Mouse (Mus musculus): ENCODE measurements around the gene Ccdc134. TPM values are rescaled to one million over a fixed set of nuclear protein-coding genes. Genes with fewer than 3 reads are reported as not detected.

Gene Ccdc134
- polyA plus RNA-seq, 1 experiment from 2014 or later = 17.0 TPM

DNA sequence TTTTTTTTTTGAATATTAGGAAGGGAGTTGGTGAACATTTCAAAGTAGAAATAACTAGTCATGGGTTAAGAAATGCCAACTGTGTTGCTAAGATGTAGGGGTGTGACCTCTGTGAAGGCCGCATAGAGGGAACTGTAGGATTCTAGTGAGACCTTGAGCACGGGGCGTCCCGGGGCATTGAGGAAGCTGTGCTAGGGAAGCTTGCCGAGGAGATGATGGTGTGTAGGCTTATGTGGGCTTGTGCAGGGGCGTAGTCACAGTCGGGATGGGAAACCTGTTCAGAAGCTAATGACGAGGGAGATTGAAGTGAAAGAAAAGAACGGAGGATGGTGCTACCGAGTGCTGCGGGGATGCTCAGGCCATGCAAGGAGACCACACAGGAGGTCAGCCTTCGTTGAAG lies 24.3 kb downstream of the Ccdc134 start:
- ATAC-seq (ENCODE audit: low FRiP score) = no peak
- WGBS = 88% methylated on average over 12 of the region's 12 CpGs
- Histone ChIP-seq H3K4me2 (replicated peaks) (no peak overlapping the region), H3K9ac (no peak overlapping the region), H3K36me3 (peaks cover 14% of the 10 kb centered on the region; the same call in 1 of the 2 replicates), H3K4me1 (peaks cover 27% of the 10 kb centered on the region), H3K27me3 (no peaks in the 10 kb centered on the region), H3K9me3 (replicated peaks) (no peaks in the 10 kb centered on the region), H3K4me3 (no peak overlapping the region), H3K27ac (no peak overlapping the region)

DNA sequence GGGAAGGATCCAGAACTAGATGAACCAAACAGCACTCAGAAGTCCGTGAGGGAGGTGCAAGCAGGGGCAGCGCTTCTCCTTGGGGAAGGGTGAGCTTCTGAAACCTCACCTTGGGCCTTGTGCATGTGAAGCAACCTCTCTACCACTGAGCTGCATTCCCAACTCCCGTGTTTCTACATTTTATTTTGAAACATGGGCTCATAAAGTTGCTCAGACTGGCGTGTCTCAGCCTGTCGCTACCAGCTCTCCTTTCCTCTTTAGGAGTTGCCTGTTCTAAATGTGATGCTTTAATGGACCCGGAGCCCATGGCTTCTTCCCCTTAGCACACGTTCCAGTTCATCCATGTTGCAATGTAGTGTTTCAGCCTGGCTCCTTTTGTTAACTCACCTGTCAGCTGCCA lies 24.7 kb downstream of the Ccdc134 start:
- no peak for ATAC-seq (ENCODE audit: low FRiP score)

DNA sequence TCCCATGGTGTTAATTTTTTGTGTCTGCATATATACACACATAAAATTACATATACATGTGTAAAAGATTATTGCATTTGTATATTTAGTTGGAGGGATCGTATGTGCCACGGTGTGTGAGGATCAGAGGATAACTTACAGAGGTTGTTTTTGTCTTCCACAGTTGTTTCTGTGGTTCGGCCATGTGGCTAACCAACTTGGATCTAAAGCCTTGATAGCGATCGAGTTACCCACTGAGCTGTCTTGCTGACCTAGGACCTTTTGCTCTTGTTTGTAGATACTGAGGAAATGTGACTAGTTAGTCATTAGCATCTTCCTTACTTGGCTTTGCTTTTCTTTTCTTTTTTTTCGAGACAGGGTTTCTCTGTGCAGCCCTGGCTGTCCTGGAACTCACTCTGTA lies 28.6 kb downstream of the Ccdc134 start:
- Histone ChIP-seq H3K4me2 (replicated peaks) (no peak overlapping the region), H3K4me3 (no peak overlapping the region), H3K27ac (no peak overlapping the region), H3K4me1 (peaks cover 45% of the 10 kb centered on the region), H3K36me3 (peaks cover 12% of the 10 kb centered on the region; the same call in 1 of the 2 replicates), H3K27me3 (no peaks in the 10 kb centered on the region), H3K9ac (no peak overlapping the region), H3K9me3 (replicated peaks) (no peaks in the 10 kb centered on the region)
- ATAC-seq (ENCODE audit: low FRiP score) = no peak
- WGBS = 93% methylated on average over 6 of the region's 6 CpGs

More for the DNA sequence above, 24.7 kb downstream of the Ccdc134 start:
- Histone ChIP-seq H3K4me1 (peaks cover 30% of the 10 kb centered on the region), H3K27me3 (no peaks in the 10 kb centered on the region), H3K36me3 (peaks cover 16% of the 10 kb centered on the region; the same call in 1 of the 2 replicates), H3K4me2 (replicated peaks) (no peak overlapping the region), H3K9me3 (replicated peaks) (no peaks in the 10 kb centered on the region), H3K27ac (no peak overlapping the region), H3K9ac (no peak overlapping the region), H3K4me3 (no peak overlapping the region)
- WGBS = 88% methylated on average over 7 of the region's 7 CpGs

DNA sequence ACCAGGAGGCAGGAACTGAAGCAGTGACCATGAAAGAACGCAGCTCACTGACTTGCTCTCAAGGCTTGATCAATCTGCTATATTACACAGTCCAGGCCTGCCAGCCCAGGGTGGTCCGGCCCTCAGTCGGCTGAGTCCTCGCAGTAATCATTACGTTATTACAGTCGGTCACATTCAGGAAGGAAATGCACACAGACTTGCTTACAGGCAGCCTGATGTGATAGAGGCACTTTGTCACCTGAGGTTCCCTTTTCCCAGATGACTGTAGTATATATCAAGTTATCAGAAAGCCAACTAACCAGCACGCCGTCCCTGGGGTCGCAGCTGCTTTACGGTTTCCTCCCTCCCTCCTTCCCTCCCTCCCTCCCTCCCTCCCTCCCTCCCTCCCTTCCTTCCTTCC lies 29.2 kb downstream of the Ccdc134 start:
- no peak overlapping the region for H3K4me3 ChIP-seq
- ATAC-seq (ENCODE audit: low FRiP score) = no peak
- 71% methylated on average over 10 of the region's 10 CpGs for WGBS
- no peak overlapping the region for H3K27ac ChIP-seq
- H3K27me3 ChIP-seq = no peaks in the 10 kb centered on the region
- no peaks in the 10 kb centered on the region for H3K9me3 ChIP-seq (replicated peaks)
- no peak overlapping the region for H3K4me2 ChIP-seq (replicated peaks)
- peaks cover 12% of the 10 kb centered on the region; the same call in 1 of the 2 replicates for H3K36me3 ChIP-seq
- peaks cover 45% of the 10 kb centered on the region for H3K4me1 ChIP-seq
- no peak overlapping the region for H3K9ac ChIP-seq

DNA sequence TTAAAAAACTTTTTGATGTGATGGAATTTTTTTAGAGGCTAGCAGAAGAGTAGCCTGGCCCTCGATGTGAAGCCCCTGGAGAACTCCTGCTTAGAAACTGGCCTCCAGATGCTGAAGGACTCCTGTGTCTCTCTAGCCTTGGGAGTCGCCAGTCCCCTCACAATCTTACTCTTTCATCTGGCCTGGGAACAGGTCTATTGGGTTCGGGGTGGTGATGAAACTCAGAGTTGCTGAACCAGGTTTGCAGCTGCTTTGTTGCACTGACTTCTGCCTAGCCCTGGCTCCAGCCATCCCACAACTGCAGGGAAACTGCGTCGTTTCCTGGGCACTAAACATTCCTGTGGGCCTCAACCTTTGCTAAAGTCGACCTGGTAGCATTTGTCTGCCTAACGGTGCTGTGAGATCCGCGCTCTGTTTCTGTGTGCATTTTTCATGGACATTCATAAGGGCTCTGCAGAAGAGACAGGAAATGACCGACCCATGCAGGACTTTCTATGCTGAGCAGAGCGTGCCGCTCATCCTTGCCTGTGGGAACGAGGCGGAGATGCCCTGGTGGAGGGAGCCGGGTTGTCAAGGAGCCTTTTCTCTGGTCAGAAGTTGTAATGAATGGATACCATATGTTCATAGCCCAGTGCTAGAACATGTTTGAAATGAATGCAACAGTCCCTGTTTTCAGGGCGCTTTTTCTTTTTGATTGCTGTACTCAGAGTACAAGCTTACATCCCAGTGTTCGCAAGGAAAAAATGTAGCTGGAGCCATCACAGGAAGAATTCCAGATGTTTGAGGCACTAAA lies 30.7 kb downstream of the Ccdc134 start:
- Histone ChIP-seq H3K9me3 (replicated peaks) (no peaks in the 10 kb centered on the region), H3K27ac (peak overlapping the region; percentile 35), H3K4me2 (replicated peaks) (no peak overlapping the region), H3K27me3 (no peaks in the 10 kb centered on the region), H3K4me3 (no peak overlapping the region), H3K4me1 (peaks cover 42% of the 10 kb centered on the region), H3K36me3 (peaks cover 12% of the 10 kb centered on the region; the same call in 1 of the 2 replicates), H3K9ac (no peak overlapping the region)
- no peak for ATAC-seq (ENCODE audit: low FRiP score)
- WGBS = 62% methylated on average over 17 of the region's 17 CpGs

DNA sequence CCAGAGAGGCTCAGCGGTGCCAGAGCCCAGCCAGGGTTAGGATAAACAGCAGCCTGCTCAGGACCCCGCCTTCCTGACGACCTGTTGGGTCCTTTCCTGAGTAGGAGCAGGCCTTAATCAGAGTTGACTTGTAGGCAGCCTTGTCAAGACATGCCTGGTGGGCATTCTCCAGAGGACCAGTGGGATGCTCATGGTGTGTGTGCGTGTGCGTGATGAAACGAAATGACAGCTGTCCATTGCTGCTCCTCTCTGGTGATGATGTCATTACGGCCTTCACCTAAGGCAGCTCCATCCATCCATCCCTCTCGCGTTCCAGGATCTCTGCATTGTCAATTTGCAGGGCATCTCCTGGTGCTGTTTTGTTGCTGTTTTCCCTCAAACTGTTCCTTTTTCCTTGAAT lies 31.7 kb downstream of the Ccdc134 start:
- ATAC-seq (ENCODE audit: low FRiP score) = no peak
- no peaks in the 10 kb centered on the region for H3K27me3 ChIP-seq
- no peaks in the 10 kb centered on the region for H3K9me3 ChIP-seq (replicated peaks)
- peaks cover 47% of the 10 kb centered on the region for H3K4me1 ChIP-seq
- 84% methylated on average over 9 of the region's 9 CpGs for WGBS
- H3K4me2 ChIP-seq (replicated peaks) = no peak overlapping the region
- peaks cover 12% of the 10 kb centered on the region; the same call in 1 of the 2 replicates for H3K36me3 ChIP-seq
- no peak overlapping the region for H3K9ac ChIP-seq
- H3K27ac ChIP-seq = peak overlapping the region; percentile 5; the same call in 1 of the 2 replicates
- H3K4me3 ChIP-seq = no peak overlapping the region

DNA sequence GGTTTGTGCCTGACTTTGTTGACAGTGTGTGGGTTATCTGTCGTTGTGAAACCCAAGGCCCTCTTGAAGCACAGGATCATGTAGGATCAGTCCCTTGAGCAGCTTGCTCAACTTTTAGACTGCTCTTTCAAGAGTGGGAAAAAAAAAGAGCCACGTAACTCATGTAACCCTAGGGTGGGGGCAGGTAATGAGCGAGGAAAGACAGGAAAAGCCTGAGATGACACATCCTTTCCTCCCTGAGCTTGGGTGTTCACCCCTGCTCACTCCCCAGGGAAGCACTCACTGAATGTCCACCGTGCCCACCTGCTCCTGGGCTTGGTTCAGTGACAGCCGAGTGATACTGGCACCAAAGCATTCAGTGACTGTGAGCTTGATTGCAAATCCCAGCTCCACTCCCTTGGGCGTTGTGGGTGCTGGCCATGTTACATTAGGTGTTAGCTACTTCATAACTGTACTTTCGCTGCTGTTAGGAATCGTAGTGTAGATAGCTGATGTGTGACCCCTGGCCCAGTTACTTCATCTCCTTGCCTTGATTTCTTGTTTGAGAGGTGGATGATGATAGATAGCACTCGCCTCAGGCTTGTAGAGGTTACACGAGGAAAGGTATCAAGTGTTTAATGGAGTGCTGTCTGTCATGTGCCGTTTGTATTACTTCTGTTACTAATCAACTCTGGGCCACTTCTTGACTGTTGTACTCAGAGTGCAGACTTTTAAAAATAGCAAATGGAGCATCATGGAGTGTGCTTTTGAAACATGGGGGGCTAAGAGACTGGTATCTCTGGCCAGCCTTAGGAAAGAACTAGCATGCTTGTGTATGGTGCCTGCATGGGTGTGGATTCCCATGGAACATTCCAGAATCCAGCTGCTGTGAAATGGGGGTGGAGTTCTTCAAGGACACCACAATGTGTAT lies 33.3 kb downstream of the Ccdc134 start:
- Histone ChIP-seq H3K9ac (no peak overlapping the region), H3K27me3 (no peaks in the 10 kb centered on the region), H3K4me1 (peaks cover 55% of the 10 kb centered on the region), H3K4me2 (replicated peaks) (no peak overlapping the region), H3K4me3 (no peak overlapping the region), H3K27ac (no peak overlapping the region), H3K9me3 (replicated peaks) (no peaks in the 10 kb centered on the region), H3K36me3 (0 out of 2 replicates have a peak, but pooled peaks cover 6% of the 10 kb centered on the region)
- no peak for ATAC-seq (ENCODE audit: low FRiP score)
- WGBS = 78% methylated on average over 11 of the region's 11 CpGs

DNA sequence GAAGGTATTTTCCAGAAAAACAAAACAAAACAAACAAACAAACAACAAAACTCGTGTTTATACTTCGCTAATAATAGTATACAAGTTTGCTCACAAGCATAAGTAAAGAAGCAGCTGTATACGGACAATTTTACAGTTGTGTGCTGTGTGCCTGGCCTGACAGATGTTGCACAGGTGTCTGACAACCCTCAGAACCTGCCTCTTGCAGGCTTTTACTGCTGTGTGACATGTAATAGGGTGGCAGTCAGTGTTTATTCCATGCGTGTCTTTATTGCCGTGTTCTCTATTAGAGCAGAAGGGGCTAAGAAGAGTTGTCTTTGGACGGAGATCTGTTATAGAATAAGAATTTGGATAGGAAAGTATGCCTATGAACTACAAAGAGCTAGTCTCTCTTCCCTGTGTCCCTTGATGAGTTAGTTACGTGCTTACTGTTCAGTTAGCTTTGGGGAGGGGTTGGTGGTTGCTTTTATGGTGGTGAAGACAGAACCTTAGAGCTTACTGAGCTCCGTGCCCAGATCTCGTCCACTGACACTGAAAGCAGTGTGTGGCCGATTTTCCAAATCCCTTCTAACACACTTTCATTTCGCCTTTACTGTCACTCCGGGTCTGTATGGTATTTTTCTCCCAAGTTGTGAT lies 34.4 kb downstream of the Ccdc134 start:
- Histone ChIP-seq H3K9me3 (replicated peaks) (no peaks in the 10 kb centered on the region), H3K36me3 (0 out of 2 replicates have a peak, but pooled peaks cover 3% of the 10 kb centered on the region), H3K4me2 (replicated peaks) (no peak overlapping the region), H3K4me3 (no peak overlapping the region), H3K27ac (no peak overlapping the region), H3K9ac (no peak overlapping the region), H3K4me1 (peaks cover 63% of the 10 kb centered on the region), H3K27me3 (no peaks in the 10 kb centered on the region)
- 87% methylated on average over 12 of the region's 12 CpGs for WGBS
- no peak for ATAC-seq (ENCODE audit: low FRiP score)

DNA sequence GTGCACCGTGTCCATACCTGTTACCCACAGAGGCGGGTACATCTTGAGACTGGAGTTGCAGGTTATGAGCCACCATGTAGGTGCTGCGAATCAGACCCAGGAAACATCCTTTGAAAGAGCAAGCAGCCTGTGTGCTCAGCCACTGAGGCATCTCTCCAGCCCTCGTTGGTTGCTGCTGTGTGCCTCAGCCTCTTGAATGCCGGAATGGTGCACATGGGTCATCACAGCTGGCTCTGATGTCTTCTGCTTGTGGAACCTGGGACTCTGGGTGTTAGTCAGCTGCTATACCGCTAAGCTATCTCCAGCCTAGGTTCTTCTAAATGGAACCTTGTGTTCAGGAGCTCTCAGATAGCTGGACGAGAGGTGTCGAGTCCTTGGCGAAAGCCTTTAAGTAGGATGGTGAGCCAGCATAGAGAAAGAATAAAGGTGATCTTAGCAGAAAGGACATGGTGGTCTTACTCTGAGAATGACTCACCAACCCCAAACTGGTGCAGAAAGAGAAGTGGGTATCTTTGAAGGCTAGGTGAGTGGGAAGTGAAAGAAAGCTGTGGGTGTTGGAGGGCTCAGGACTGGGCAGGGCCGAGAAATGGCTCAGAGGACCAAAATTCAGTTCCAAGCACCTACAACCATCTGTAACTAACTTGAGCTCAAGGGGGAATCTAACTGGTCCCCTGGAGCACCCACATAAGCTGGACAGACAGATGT lies 35.8 kb downstream of the Ccdc134 start:
- Histone ChIP-seq H3K27me3 (no peaks in the 10 kb centered on the region), H3K36me3 (no peaks in the 10 kb centered on the region), H3K4me1 (peaks cover 60% of the 10 kb centered on the region), H3K9ac (no peak overlapping the region), H3K4me3 (no peak overlapping the region), H3K9me3 (replicated peaks) (no peaks in the 10 kb centered on the region), H3K27ac (peak overlapping the region; percentile 23), H3K4me2 (replicated peaks) (no peak overlapping the region)
- WGBS = 89% methylated on average over 10 of the region's 10 CpGs
- no peak for ATAC-seq (ENCODE audit: low FRiP score)

DNA sequence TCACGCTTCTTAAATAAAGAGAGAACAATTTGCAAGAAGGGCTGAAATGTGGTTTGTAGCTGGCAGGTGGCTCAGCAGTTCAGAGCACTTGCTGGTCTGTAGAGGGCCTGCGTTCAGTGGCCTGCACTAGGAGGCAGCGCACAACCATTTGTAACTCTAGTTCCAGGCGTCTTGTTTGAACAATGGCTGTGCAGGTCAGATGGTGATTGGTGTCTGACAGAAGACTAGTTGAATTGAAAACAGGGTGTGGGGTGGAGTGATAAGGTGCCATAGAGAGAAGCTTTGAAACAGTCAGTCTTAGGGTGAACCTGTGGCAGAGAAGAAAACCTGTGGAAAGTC lies 36.3 kb downstream of the Ccdc134 start:
- no peak overlapping the region for H3K4me2 ChIP-seq (replicated peaks)
- H3K27ac ChIP-seq = peak overlapping the region; percentile 23
- H3K4me1 ChIP-seq = peaks cover 55% of the 10 kb centered on the region
- no peak overlapping the region for H3K9ac ChIP-seq
- H3K36me3 ChIP-seq = no peaks in the 10 kb centered on the region
- no peak overlapping the region for H3K4me3 ChIP-seq
- H3K27me3 ChIP-seq = no peaks in the 10 kb centered on the region
- ATAC-seq (ENCODE audit: low FRiP score) = no peak
- H3K9me3 ChIP-seq (replicated peaks) = no peaks in the 10 kb centered on the region
- 58% methylated on average over 4 of the region's 4 CpGs for WGBS

DNA sequence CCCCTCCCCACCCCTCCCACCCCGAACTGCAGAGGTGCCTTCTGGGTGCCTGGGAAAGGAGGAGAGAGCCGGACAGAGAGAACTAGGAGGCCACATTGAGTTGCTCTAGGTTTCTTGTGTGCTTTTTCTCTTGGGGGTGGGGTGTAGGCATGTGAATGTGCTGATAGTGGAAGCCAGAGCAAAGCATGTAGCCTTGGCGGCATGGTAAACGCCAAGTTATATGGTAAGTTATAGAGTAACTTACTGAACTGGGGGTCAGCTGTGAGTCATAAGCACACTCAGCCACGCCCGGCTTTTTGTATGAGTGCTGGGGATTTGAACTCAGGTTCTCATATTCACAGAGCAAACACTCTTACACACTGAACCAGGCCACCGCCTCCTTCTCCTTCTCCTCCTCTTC lies 36.8 kb downstream of the Ccdc134 start:
- no peaks in the 10 kb centered on the region for H3K36me3 ChIP-seq
- H3K9ac ChIP-seq = no peak overlapping the region
- no peak overlapping the region for H3K4me3 ChIP-seq
- no peaks in the 10 kb centered on the region for H3K27me3 ChIP-seq
- peak overlapping the region; percentile 23; the same call in 1 of the 2 replicates for H3K27ac ChIP-seq
- H3K9me3 ChIP-seq (replicated peaks) = no peaks in the 10 kb centered on the region
- no peak for ATAC-seq (ENCODE audit: low FRiP score)
- no peak overlapping the region for H3K4me2 ChIP-seq (replicated peaks)
- WGBS = 83% methylated on average over 7 of the region's 7 CpGs
- peaks cover 52% of the 10 kb centered on the region for H3K4me1 ChIP-seq

Measured in hindbrain, embryonic 12.5 days (tissue).